Mouse (Mus musculus) forebrain, embryonic 15.5 days (tissue): ENCODE results near the gene Zfp709. TPM values are rescaled to one million over a fixed set of nuclear protein-coding genes. Genes with fewer than 3 reads are reported as not detected.

ENCODE experiments used
- ATAC-seq: fragments of 200-750 bp; cut with Nextera tagmentation; replicated peaks from 2 replicates; pipeline ENCODE4 v1.8.0; 2017; ENCODE audit warnings: mild to moderate bottlenecking, moderate TSS enrichment, moderate library complexity
- H3K27ac ChIP-seq: fragments of 300-500 bp; sonication (generic); replicated peaks from 2 replicates; pipeline ENCODE4 v1.5.1; 2015; ENCODE audit warnings: mild to moderate bottlenecking, inconsistent platforms
- H3K27me3 ChIP-seq: fragments of 300-500 bp; sonication (generic); 2 replicates; pipeline ENCODE4 v1.6.1; 2015; ENCODE audit warnings: inconsistent platforms
- H3K36me3 ChIP-seq: fragments of 300-500 bp; sonication (generic); 2 replicates; pipeline ENCODE4 v1.6.1; 2015; ENCODE audit warnings: mild to moderate bottlenecking, inconsistent platforms
- H3K4me1 ChIP-seq: fragments of 300-500 bp; sonication (generic); 2 replicates; pipeline ENCODE4 v1.6.1; 2015; ENCODE audit warnings: inconsistent platforms
- H3K4me2 ChIP-seq: fragments of 300-500 bp; sonication (generic); replicated peaks from 2 replicates; pipeline ENCODE4 v1.6.1; 2015; ENCODE audit warnings: mild to moderate bottlenecking, inconsistent platforms
- H3K4me3 ChIP-seq: fragments of 300-500 bp; sonication (generic); 2 replicates; pipeline ENCODE4 v1.5.1; 2015; ENCODE audit warnings: mild to moderate bottlenecking, inconsistent platforms
- H3K9ac ChIP-seq: fragments of 300-500 bp; sonication (generic); replicated peaks from 2 replicates; pipeline ENCODE4 v1.6.1; 2015; ENCODE audit warnings: mild to moderate bottlenecking, inconsistent platforms
- H3K9me3 ChIP-seq: fragments of 300-500 bp; sonication (generic); 2 replicates; pipeline ENCODE4 v1.6.1; 2016; ENCODE audit warnings: inconsistent platforms
- whole genome bisulfite sequencing: fragments of 180-500 bp; shearing (Covaris S2); methylation state at CpG from one replicate; pipeline ENCODE4 v1.1.7; 2015; ENCODE audit warnings: mixed read lengths; 5-methylcytosine and 5-hydroxymethylcytosine counted together
- polyA plus RNA-seq: library from polyadenylated mRNA; unstranded; fragments of >200 nt; fragmentation: Nextera tagmentation; extraction: Ambion mirVana; gene quantifications from 2 replicates; pipeline ENCODE4 v1.2.1, GENCODE M21; 2015

Zfp709 gene
- polyA plus RNA-seq, 1 experiment from 2014 or later, result 8.3 TPM

- Histone ChIP-seq H3K9me3 (no peaks in the 10 kb centered on the region), H3K9ac (no peak overlapping the region), H3K4me2 (no peak overlapping the region), H3K27me3 (no peaks in the 10 kb centered on the region), H3K36me3 (no peaks in the 10 kb centered on the region), H3K4me3 (no peak overlapping the region), H3K27ac (no peak overlapping the region), H3K4me1 (no peaks in the 10 kb centered on the region)
- 89% methylated on average over 2 of the region's 2 CpGs for WGBS
- no peak for ATAC-seq
Observed at GRCm38 (mm10) chr8:71940293-71941208, 58.7 kb downstream of the Zfp709 start.

DNA sequence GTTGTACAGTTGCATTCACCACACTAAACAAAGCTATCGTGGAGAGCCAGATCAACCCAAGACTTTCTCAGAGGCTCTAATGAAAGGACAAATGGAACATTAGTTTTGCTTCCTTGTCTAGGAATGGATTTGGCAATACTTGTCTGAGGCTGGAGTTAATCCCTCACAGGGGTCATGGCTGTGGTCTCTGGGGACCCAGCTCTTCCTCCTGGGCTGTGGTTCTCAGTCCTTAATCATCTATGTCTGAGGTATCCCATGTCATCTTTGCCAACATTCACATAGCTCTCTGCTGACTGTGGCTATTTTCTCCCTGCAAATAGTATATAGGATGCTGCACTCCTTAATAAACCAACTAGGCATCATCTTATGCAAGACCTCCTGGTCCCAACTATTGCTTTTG lies 60.0 kb downstream of the Zfp709 start:
- Histone ChIP-seq H3K9ac (no peak overlapping the region), H3K27ac (no peak overlapping the region), H3K9me3 (no peaks in the 10 kb centered on the region), H3K4me1 (no peaks in the 10 kb centered on the region), H3K27me3 (no peaks in the 10 kb centered on the region), H3K36me3 (no peaks in the 10 kb centered on the region), H3K4me2 (no peak overlapping the region), H3K4me3 (no peak overlapping the region)
- no peak for ATAC-seq
- WGBS, result 71% methylated on average over 1 of the region's 1 CpGs

Other genes with a start within 250 kb of the Zfp709 start
- 23.3 and 23.6 TPM in 2 replicates for gene Unc13a, start 210.3 kb upstream of the Zfp709 start, polyA plus RNA-seq
- gene Jak3, start 205.7 kb upstream of the Zfp709 start, polyA plus RNA-seq, result 2.9 and 3.3 TPM in 2 replicates
- 0.54 TPM in 1 of 2 replicates, not detected in the other for gene Insl3, start 192.8 kb upstream of the Zfp709 start, polyA plus RNA-seq
- 0.42 and 0.46 TPM in 2 replicates for gene B3gnt3, start 180.2 kb upstream of the Zfp709 start, polyA plus RNA-seq
- 70.9 and 71.7 TPM in 2 replicates for gene Fcho1, start 156.3 kb upstream of the Zfp709 start, polyA plus RNA-seq
- 16.4 and 17.8 TPM in 2 replicates for gene Zfp882, start 26.6 kb downstream of the Zfp709 start, polyA plus RNA-seq
- gene Zfp617, start 26.6 kb downstream of the Zfp709 start, polyA plus RNA-seq, result 31.7 and 32.5 TPM in 2 replicates
- 20.5 and 21.8 TPM in 2 replicates for gene Zfp961, start 69.0 kb downstream of the Zfp709 start, polyA plus RNA-seq
- 1.2 TPM in 1 of 2 replicates, not detected in the other for gene Cyp4f18, start 127.6 kb downstream of the Zfp709 start, polyA plus RNA-seq
- gene Olfr372, start 159.2 kb downstream of the Zfp709 start, polyA plus RNA-seq, result not detected in 2 replicates
- gene Olfr373, start 201.2 kb downstream of the Zfp709 start, polyA plus RNA-seq, result not detected in 2 replicates
- gene Olfr374, start 225.0 kb downstream of the Zfp709 start, polyA plus RNA-seq, result not detected in 2 replicates